Comparison of ENCODE assay signal across 8 mouse cellular contexts in genomic region chr6:115901062-115901461, GRCm38 (mm10). TPM values are rescaled to one million over a fixed set of nuclear protein-coding genes. Genes with fewer than 3 reads are reported as not detected.
DNase-seq lines count a peak whose midpoint lies in the region; ATAC-seq and TF ChIP-seq lines count a peak whose summit lies in the region.

No protein-coding gene starts in this region.

- no peaks in the 10 kb centered on the region for H3K9me3 ChIP-seq in ES-Bruce4 (replicated peaks; ENCODE audit: control insufficient read depth, insufficient read depth, low read length, poor library complexity, severe bottlenecking)
- no peaks in the 10 kb centered on the region for H3K9me3 ChIP-seq in lung, postnatal 0 days (ENCODE audit: low read length)

- no peaks in the 10 kb centered on the region for H3K4me1 ChIP-seq in ES-Bruce4 (ENCODE audit: control insufficient read depth, insufficient read depth, low read length)
- H3K4me1 ChIP-seq in lung, postnatal 0 days (ENCODE audit: insufficient read depth, low read depth, low read length) = peaks cover 8% of the 10 kb centered on the region; the same call in 1 of the 2 replicates

- no peaks in the 10 kb centered on the region for H3K36me3 ChIP-seq in ES-Bruce4 (ENCODE audit: control insufficient read depth, insufficient read depth, low read length, poor library complexity, severe bottlenecking)
- H3K36me3 ChIP-seq in lung, postnatal 0 days (ENCODE audit: insufficient read depth, low read length) = no peaks in the 10 kb centered on the region

- no peak overlapping the region for H3K9ac ChIP-seq in ES-Bruce4 (ENCODE audit: low read depth, poor library complexity, severe bottlenecking)
- no peak overlapping the region for H3K9ac ChIP-seq in lung, postnatal 0 days (replicated peaks; ENCODE audit: low read depth)

- WGBS in lung, postnatal 0 days = 6% methylated on average over 3 of the region's 3 CpGs

- no peak overlapping the region for H3K4me3 ChIP-seq in ES-Bruce4 (ENCODE audit: low read depth, low read length)
- no peak overlapping the region for H3K4me3 ChIP-seq in lung, postnatal 0 days (ENCODE audit: low read depth, low read length)

- no peak for TF ChIP-seq POLR2A in ES-Bruce4 (IDR thresholded peaks at IDR 0.05; ENCODE audit: insufficient read depth, low read length)

- DNase-seq in cerebellum, adult 11 months = peak; percentile 82
- peak; percentile 43 for DNase-seq in forelimb bud, embryonic 11.5 days (ENCODE audit: low read depth, low spot score)
- DNase-seq in layer of hippocampus, adult 8-10 months (ENCODE audit: low spot score in 2 of 2) = peak; percentile 68 to 80
- DNase-seq in lung, postnatal 0 days (ENCODE audit: low spot score) = peak; percentile 88
- DNase-seq in ovary, postnatal 14 days (ENCODE audit: low spot score) = peak; percentile 65
- DNase-seq in thymus, postnatal 14 days = peak; percentile 76

- TF ChIP-seq CTCF in ES-Bruce4 (IDR thresholded peaks at IDR 0.05; ENCODE audit: low read depth, low read length) = peak; percentile 85
- TF ChIP-seq CTCF in lung, postnatal 0 days (IDR thresholded peaks at IDR 0.05) = peak; percentile 93

- no peak for TF ChIP-seq EP300 in ES-Bruce4 (IDR thresholded peaks at IDR 0.05; ENCODE audit: insufficient read depth, low read depth, low read length)
- no peak for TF ChIP-seq EP300 in lung, postnatal 0 days (IDR thresholded peaks at IDR 0.05)

- no peaks in the 10 kb centered on the region for H3K27me3 ChIP-seq in ES-Bruce4 (ENCODE audit: control insufficient read depth, insufficient read depth, low read length, poor library complexity, severe bottlenecking)
- H3K27me3 ChIP-seq in lung, postnatal 0 days (replicated peaks; ENCODE audit: insufficient read depth, low read length) = no peaks in the 10 kb centered on the region

- H3K4me2 ChIP-seq in lung, postnatal 0 days (replicated peaks; ENCODE audit: low read depth, low read length) = no peak overlapping the region

- no peak overlapping the region for H3K27ac ChIP-seq in ES-Bruce4 (ENCODE audit: insufficient read depth, low read length)
- H3K27ac ChIP-seq in lung, postnatal 0 days (ENCODE audit: low read length) = peak overlapping the region; percentile 62

- ATAC-seq in hematopoietic stem cell, adult 5-6 weeks (replicated peaks in 1 of 2; ENCODE audit: insufficient read depth in 1 of 2, low FRiP score in 2 of 2, low TSS enrichment in 1 of 2, low read depth in 1 of 2, poor library complexity in 2 of 2, severe bottlenecking in 2 of 2) = peak; percentile 72 to 79
- peak; percentile 81 for ATAC-seq in lung, postnatal 0 days

RNA-seq across cellular contexts. Expression of gene Rho, which starts 30.5 kb away (rescaled TPM):
- 0.46 TPM in 1 of 2 replicates, not detected in the other for polyA plus RNA-seq in ES-Bruce4 (2011; ENCODE audit: insufficient read depth, insufficient read length, low read depth, missing spikeins)
- total RNA-seq in hematopoietic stem cell, adult 5-6 weeks (2017) = 0.10 TPM in 1 of 2 replicates, not detected in the other
- 1 to 10 TPM in 1 of 4 experiments, under 1 TPM in 3; 0.45 to 1.7 (median 0.72) TPM for total RNA-seq in layer of hippocampus, adult 8-10 months (2022)
- 0.04 TPM in 1 of 2 replicates, not detected in the other for polyA plus RNA-seq in lung, postnatal 0 days (2015; fragmentation: Nextera tagmentation; extraction: Ambion mirVana)

RNA-seq across cellular contexts. Expression of gene H1foo, which starts 43.7 kb away (rescaled TPM):
- polyA plus RNA-seq in ES-Bruce4 (2011; ENCODE audit: insufficient read depth, insufficient read length, low read depth, missing spikeins) = not detected in 2 replicates
- not detected in 2 replicates for total RNA-seq in hematopoietic stem cell, adult 5-6 weeks (2017)
- not detected for total RNA-seq in layer of hippocampus, adult 8-10 months (2022)
- polyA plus RNA-seq in lung, postnatal 0 days (2015; fragmentation: Nextera tagmentation; extraction: Ambion mirVana) = not detected in 2 replicates

RNA-seq across cellular contexts. Expression of gene Ift122, which starts 47.8 kb away (rescaled TPM):
- 13.5 and 17.1 TPM in 2 replicates for polyA plus RNA-seq in ES-Bruce4 (2011; ENCODE audit: insufficient read depth, insufficient read length, low read depth, missing spikeins)
- total RNA-seq in hematopoietic stem cell, adult 5-6 weeks (2017) = 10.6 and 12.9 TPM in 2 replicates
- total RNA-seq in layer of hippocampus, adult 8-10 months (2022) = 10 to 100 TPM; 26.3 to 37.8 (median 30.0) TPM
- 8.3 and 10.4 TPM in 2 replicates for polyA plus RNA-seq in lung, postnatal 0 days (2015; fragmentation: Nextera tagmentation; extraction: Ambion mirVana)

RNA-seq across cellular contexts. Expression of gene Mbd4, which starts 47.9 kb away (rescaled TPM):
- 24.7 and 28.0 TPM in 2 replicates for polyA plus RNA-seq in ES-Bruce4 (2011; ENCODE audit: insufficient read depth, insufficient read length, low read depth, missing spikeins)
- 24.4 and 27.3 TPM in 2 replicates for total RNA-seq in hematopoietic stem cell, adult 5-6 weeks (2017)
- 1 to 10 TPM; 5.7 to 7.3 (median 6.6) TPM for total RNA-seq in layer of hippocampus, adult 8-10 months (2022)
- 4.5 and 6.7 TPM in 2 replicates for polyA plus RNA-seq in lung, postnatal 0 days (2015; fragmentation: Nextera tagmentation; extraction: Ambion mirVana)
